Mouse (Mus musculus): ENCODE measurements around the gene Fancc.
A peak's percentile ranks its signal among the peaks of the same experiment; 100 is the strongest.

Gene Fancc

GRCm38 (mm10) chr13:63258167-63258582 is 238.9 kb downstream of the Fancc start:
- no peak for DNase-seq

DNA sequence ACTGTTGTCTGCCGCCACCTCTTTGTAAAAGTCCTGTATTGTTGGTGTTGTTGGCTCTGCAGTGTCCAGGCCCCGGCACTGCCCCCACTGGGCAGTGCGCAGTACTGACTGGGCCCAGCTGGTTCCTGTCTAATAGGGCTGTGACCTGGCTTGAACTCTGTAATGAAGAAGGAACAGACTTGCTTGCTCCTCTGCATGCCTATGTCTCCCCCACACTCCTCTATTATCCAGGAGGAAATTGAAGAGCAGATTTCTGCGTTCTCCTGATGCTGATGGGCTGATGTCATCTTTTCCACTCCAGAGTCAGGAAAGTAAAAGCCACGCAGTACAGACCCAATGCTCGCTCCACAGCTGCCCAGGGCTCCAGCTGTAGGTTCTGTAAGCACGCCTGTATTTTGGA is 240.3 kb downstream of the Fancc start:
- DNase-seq, result peak; percentile 46

- DNase-seq, result no peak
Observed at GRCm38 (mm10) chr13:63256146-63256545, 240.9 kb downstream of the Fancc start.

DNA sequence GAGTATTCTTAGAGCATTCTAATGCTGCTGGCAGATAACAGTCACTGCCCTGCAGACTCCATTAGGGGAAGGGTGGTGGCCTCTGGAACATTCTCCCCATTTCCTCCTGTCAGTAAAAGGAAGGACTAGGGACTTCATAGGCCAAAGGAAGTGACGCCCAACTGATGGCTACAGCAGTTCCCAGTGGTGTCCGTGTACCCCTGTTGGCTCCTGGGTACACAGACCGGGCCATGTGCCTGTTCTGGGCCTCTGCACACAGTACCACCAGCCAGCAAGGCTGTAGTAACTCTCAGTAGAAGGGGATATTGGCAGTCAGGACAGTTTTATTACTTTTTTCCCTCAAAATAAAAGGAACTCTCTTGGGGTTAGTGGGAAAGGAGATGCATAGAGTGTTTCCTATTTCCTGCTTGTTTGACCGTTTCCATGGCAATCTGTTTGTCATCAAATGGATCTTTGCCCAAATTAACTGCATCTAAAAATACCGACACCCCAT is 241.5 kb downstream of the Fancc start:
- no peak for DNase-seq

DNA sequence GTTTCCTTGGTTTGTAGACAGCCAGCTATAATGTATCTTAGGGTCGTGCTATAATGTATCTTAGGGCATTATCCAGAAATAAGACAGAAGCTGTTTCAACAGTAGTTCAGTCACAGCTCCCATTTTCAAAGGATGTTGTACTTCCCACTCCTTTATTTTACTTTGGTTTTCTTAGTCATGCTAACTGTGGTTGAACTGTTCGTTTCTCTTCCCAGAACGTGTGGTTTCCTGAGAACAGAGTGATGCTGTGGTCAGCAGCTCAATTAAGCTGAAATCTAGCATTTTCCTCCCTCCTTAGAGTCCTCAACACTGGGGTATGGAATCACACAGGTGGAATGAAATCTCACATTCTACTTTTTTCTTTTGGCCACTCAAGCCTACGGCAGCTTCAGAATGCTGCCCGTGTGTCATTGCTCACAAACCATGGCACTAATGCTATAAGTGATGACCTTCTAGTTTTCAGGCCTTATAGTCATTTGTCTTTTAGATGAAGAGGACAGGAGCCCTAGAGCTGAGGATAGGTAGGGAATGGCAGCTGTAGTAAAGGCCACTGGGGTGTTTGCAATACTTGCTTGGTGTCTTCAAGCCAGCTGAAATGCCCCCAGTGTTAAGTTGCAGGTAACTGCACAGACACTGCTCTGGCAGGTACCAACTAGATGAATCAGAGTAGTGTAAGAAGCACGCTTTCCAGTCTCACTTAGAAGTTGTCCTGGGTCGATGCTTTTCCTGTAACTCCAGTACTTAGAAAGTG is 243.0 kb downstream of the Fancc start:
- DNase-seq, result no peak

GRCm38 (mm10) chr13:63253147-63253546 is 243.9 kb downstream of the Fancc start:
- no peak for DNase-seq

DNA sequence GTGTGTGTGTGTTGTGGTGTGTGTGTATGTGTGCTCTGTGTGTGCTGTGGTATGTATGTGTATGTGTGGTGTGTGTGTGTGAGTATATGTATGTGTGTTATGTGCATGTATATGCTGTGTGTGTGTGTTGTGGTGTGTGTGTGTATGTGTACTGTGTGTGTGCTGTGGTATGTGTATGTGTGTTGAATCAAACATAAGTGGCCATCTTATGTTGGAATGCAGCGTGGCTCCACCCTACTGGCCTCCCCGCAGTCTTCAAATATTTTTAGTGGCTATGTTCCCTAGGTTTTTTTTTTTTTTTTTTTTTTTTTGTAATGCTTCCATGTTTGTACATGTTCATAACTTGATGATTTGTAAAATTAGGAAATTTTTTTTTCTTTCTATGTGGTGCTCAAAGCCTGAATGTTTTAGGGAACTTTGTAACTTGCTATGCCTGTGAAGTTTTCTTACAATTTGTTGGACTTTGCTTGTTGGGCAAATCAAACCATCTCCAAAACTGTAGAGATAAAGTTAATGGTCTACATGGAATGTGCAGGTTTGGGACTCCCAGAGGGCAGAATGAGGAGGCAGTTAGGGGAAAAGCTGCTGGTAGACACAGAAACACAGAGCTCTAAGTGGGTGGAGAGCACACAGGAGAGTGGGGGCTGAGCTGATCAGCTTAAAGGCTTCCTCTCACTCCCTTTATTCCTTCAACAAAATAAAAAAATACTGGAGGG is 244.6 kb downstream of the Fancc start:
- DNase-seq, result no peak

DNA sequence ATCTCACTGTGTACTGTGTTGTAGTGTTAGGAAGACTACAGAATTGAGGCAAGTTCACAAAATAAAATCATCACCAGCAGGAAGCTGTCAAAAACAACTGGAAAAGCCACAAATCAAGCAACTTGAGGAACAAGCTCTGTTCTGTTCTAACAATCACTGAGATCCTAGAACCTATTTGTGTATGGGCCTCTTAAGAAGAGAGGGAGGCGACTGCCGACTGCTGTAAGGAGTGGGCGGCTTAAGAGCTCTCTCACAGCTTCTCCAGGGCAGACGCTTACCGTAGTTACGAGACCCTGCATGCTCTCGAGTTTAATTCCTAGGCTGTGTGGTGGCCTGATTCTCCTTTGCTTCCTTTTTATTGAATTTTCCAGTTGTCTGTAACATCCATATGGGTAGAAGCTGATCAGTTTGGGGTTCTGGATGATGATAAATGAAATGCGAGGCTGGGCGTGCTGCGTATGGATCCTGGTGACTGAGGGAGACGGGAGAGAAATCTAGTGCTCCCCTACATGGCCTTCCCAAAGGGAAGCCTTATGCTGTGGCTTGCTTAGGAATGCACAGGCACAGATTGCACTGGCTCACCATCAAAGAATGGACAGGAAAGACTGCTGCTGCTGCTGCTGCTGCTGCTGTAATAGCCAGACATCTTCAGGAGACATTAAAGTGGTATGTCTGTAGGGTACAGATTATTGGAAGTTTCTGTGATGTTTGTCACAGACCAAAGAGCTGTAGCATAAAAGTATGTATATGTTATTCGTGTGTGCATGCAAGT is 245.8 kb downstream of the Fancc start:
- no peak for DNase-seq

GRCm38 (mm10) chr13:63250441-63250980 is 246.6 kb downstream of the Fancc start:
- DNase-seq, result no peak

- no peak for DNase-seq
Observed at GRCm38 (mm10) chr13:63249741-63250431, 247.2 kb downstream of the Fancc start.

DNA sequence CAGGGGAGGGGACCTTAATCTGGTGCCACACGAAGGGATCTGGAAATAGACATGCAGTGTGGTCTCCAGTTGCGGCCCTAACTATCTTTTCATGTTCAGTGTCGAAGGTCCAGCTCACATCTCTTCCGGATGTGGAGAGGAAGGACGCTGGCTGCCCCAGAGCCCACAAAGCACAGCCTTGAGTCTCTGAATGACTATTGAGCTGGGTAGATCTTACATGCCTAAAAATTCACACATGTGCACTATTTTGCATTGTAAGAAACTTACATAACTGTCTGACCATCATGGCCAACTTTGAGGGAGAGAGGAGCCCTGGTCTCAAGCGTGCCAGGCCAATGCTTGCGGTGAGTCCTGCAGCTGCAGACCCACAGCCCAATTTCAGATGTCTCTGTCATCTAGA is 247.9 kb downstream of the Fancc start:
- no peak for DNase-seq

DNA sequence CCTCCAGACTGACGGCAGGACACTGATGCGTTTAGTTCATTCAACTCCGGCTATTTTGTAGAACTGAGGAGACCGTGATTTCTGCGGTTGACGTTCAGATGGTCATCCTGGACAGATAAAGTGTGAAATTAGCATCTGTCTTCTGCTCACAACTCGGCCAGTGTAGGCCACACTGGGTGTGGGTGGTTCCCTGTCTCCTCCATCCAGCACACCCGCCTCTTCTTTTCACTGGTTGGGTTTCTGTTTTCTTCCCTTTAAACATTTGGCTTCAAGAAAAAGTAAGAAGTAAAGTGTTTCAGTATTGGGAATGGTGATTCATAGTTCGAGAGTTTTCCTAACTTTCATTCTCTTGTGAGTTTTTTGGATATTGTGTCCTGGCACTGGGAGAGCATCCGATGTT is 248.8 kb downstream of the Fancc start:
- no peak for DNase-seq

- no peak for DNase-seq
Observed at GRCm38 (mm10) chr13:63247631-63248030, 249.4 kb downstream of the Fancc start.

GRCm38 (mm10) chr13:63247041-63247440 is 250.0 kb downstream of the Fancc start:
- no peak for DNase-seq

- no peak for DNase-seq
Observed at GRCm38 (mm10) chr13:63246332-63246940, 250.6 kb downstream of the Fancc start.

DNA sequence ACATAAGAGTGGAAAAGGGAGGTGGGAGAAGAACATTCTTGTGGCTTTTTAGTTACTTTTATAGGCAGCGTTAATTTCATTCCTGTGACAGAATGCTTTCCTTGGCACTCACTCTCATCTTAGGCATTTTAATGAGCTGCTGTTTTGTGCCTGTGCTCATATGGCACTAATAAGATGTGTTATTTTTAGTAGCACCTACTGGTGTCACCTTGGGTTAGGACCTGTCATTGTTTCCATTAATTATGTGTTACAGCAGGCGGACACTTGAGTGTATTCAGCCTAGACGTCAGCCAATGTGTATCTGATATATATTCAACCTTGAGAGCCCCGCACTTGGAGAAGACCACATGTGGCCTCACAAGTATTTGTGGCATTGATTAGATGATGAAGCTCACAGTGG is 251.3 kb downstream of the Fancc start:
- no peak for DNase-seq

GRCm38 (mm10) chr13:63245218-63245617 is 251.9 kb downstream of the Fancc start:
- no peak for DNase-seq

DNA sequence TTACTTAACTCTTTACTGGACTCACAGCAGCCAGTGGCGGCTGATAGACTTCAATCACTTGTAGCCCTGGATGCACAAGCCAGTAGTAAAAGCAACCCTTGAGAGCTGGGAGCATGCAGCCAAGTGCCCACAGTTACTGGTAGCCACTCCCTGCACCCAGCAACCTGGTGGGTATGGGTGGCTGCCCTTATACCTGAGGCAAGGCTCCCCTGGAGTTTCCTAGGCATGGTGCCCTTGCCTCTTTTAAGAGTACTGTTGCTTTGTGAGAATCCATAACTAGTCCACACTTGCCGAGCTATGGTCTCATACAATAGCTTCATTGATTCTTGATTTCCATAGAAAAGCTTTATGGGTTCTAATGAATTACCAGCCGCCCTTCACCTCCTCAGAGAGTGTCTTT is 252.7 kb downstream of the Fancc start:
- no peak for DNase-seq

- no peak for DNase-seq
Observed at GRCm38 (mm10) chr13:63243586-63243985, 253.5 kb downstream of the Fancc start.

GRCm38 (mm10) chr13:63242401-63243192 is 254.5 kb downstream of the Fancc start:
- DNase-seq, result no peak

GRCm38 (mm10) chr13:63241665-63242064 is 255.4 kb downstream of the Fancc start:
- no peak for DNase-seq

Data from retina, postnatal 1 day (tissue).